Mouse (Mus musculus): ENCODE measurements around the gene Prdm16. TPM values are rescaled to one million over a fixed set of nuclear protein-coding genes. Genes with fewer than 3 reads are reported as not detected.

The Prdm16 gene
- polyA plus RNA-seq, 1 experiment from 2014 or later: 23.2 TPM

GRCm38 (mm10) chr4:154541632-154542276 lies 94.9 kb downstream of the Prdm16 start:
- Histone ChIP-seq H3K27ac (ENCODE audit: low read length) (peak overlapping the region; percentile 69), H3K9ac (ENCODE audit: low read length) (peak overlapping the region; percentile 33; the same call in 1 of the 2 replicates), H3K4me2 (ENCODE audit: low read depth, low read length) (no peak overlapping the region), H3K27me3 (ENCODE audit: control insufficient read depth, insufficient read depth, low read length) (no peaks in the 10 kb centered on the region; the same call in 1 of the 2 replicates), H3K4me1 (ENCODE audit: control insufficient read depth, insufficient read depth, low read length) (peaks cover 32% of the 10 kb centered on the region), H3K9me3 (replicated peaks; ENCODE audit: control insufficient read depth, low read length) (no peaks in the 10 kb centered on the region), H3K36me3 (ENCODE audit: control insufficient read depth, insufficient read depth, low read length) (no peaks in the 10 kb centered on the region), H3K4me3 (replicated peaks; ENCODE audit: low read length) (no peak overlapping the region)
- 52% methylated on average over 9 of the region's 9 CpGs for WGBS
- peak; percentile 67 for ATAC-seq (ENCODE audit: insufficient read depth, low FRiP score)

GRCm38 (mm10) chr4:154540671-154541070 lies 96.0 kb downstream of the Prdm16 start:
- Histone ChIP-seq H3K36me3 (ENCODE audit: control insufficient read depth, insufficient read depth, low read length) (no peaks in the 10 kb centered on the region), H3K9me3 (replicated peaks; ENCODE audit: control insufficient read depth, low read length) (no peaks in the 10 kb centered on the region), H3K27me3 (ENCODE audit: control insufficient read depth, insufficient read depth, low read length) (no peaks in the 10 kb centered on the region; the same call in 1 of the 2 replicates), H3K9ac (ENCODE audit: low read length) (0 out of 2 replicates have a peak overlapping the region, but pooled peaks have one; percentile 31), H3K27ac (ENCODE audit: low read length) (peak overlapping the region; percentile 69), H3K4me1 (ENCODE audit: control insufficient read depth, insufficient read depth, low read length) (peaks cover 32% of the 10 kb centered on the region), H3K4me3 (replicated peaks; ENCODE audit: low read length) (no peak overlapping the region), H3K4me2 (ENCODE audit: low read depth, low read length) (no peak overlapping the region)
- WGBS: 56% methylated on average over 10 of the region's 10 CpGs
- ATAC-seq (ENCODE audit: insufficient read depth, low FRiP score): no peak

GRCm38 (mm10) chr4:154539703-154540102 lies 97.0 kb downstream of the Prdm16 start:
- WGBS: 41% methylated on average over 12 of the region's 12 CpGs
- Histone ChIP-seq H3K4me3 (replicated peaks; ENCODE audit: low read length) (no peak overlapping the region), H3K4me1 (ENCODE audit: control insufficient read depth, insufficient read depth, low read length) (peaks cover 32% of the 10 kb centered on the region), H3K27me3 (ENCODE audit: control insufficient read depth, insufficient read depth, low read length) (no peaks in the 10 kb centered on the region; the same call in 1 of the 2 replicates), H3K36me3 (ENCODE audit: control insufficient read depth, insufficient read depth, low read length) (no peaks in the 10 kb centered on the region), H3K4me2 (ENCODE audit: low read depth, low read length) (no peak overlapping the region), H3K9ac (ENCODE audit: low read length) (no peak overlapping the region), H3K27ac (ENCODE audit: low read length) (peak overlapping the region; percentile 26; the same call in 1 of the 2 replicates), H3K9me3 (replicated peaks; ENCODE audit: control insufficient read depth, low read length) (no peaks in the 10 kb centered on the region)
- no peak for ATAC-seq (ENCODE audit: insufficient read depth, low FRiP score)

GRCm38 (mm10) chr4:154538727-154539126 lies 97.9 kb downstream of the Prdm16 start:
- no peak overlapping the region for H3K27ac ChIP-seq (ENCODE audit: low read length)
- no peak overlapping the region for H3K4me3 ChIP-seq (replicated peaks; ENCODE audit: low read length)
- H3K4me2 ChIP-seq (ENCODE audit: low read depth, low read length): no peak overlapping the region
- ATAC-seq (ENCODE audit: insufficient read depth, low FRiP score): no peak
- WGBS: 76% methylated on average over 4 of the region's 4 CpGs
- H3K9me3 ChIP-seq (replicated peaks; ENCODE audit: control insufficient read depth, low read length): no peaks in the 10 kb centered on the region
- H3K27me3 ChIP-seq (ENCODE audit: control insufficient read depth, insufficient read depth, low read length): no peaks in the 10 kb centered on the region
- H3K9ac ChIP-seq (ENCODE audit: low read length): no peak overlapping the region
- no peaks in the 10 kb centered on the region for H3K36me3 ChIP-seq (ENCODE audit: control insufficient read depth, insufficient read depth, low read length)
- H3K4me1 ChIP-seq (ENCODE audit: control insufficient read depth, insufficient read depth, low read length): peaks cover 29% of the 10 kb centered on the region

GRCm38 (mm10) chr4:154536110-154536509 lies 100.6 kb downstream of the Prdm16 start:
- H3K27me3 ChIP-seq (ENCODE audit: control insufficient read depth, insufficient read depth, low read length): no peaks in the 10 kb centered on the region
- 64% methylated on average over 5 of the region's 5 CpGs for WGBS

GRCm38 (mm10) chr4:154531368-154531767 lies 105.3 kb downstream of the Prdm16 start:
- H3K27me3 ChIP-seq (ENCODE audit: control insufficient read depth, insufficient read depth, low read length): no peaks in the 10 kb centered on the region
- ATAC-seq (ENCODE audit: insufficient read depth, low FRiP score): no peak
- H3K4me1 ChIP-seq (ENCODE audit: control insufficient read depth, insufficient read depth, low read length): peaks cover 13% of the 10 kb centered on the region; the same call in 1 of the 2 replicates
- H3K4me2 ChIP-seq (ENCODE audit: low read depth, low read length): no peak overlapping the region
- WGBS: 45% methylated on average over 4 of the region's 4 CpGs
- H3K4me3 ChIP-seq (replicated peaks; ENCODE audit: low read length): no peak overlapping the region
- H3K27ac ChIP-seq (ENCODE audit: low read length): no peak overlapping the region
- no peaks in the 10 kb centered on the region for H3K9me3 ChIP-seq (replicated peaks; ENCODE audit: control insufficient read depth, low read length)
- no peak overlapping the region for H3K9ac ChIP-seq (ENCODE audit: low read length)
- no peaks in the 10 kb centered on the region for H3K36me3 ChIP-seq (ENCODE audit: control insufficient read depth, insufficient read depth, low read length)

More at GRCm38 (mm10) chr4:154536110-154536509, 100.6 kb downstream of the Prdm16 start:
- Histone ChIP-seq H3K9ac (ENCODE audit: low read length) (no peak overlapping the region), H3K4me2 (ENCODE audit: low read depth, low read length) (no peak overlapping the region), H3K27ac (ENCODE audit: low read length) (no peak overlapping the region), H3K9me3 (replicated peaks; ENCODE audit: control insufficient read depth, low read length) (no peaks in the 10 kb centered on the region), H3K36me3 (ENCODE audit: control insufficient read depth, insufficient read depth, low read length) (no peaks in the 10 kb centered on the region), H3K4me3 (replicated peaks; ENCODE audit: low read length) (no peak overlapping the region), H3K4me1 (ENCODE audit: control insufficient read depth, insufficient read depth, low read length) (peaks cover 15% of the 10 kb centered on the region)
- ATAC-seq (ENCODE audit: insufficient read depth, low FRiP score): no peak

GRCm38 (mm10) chr4:154530336-154530735 lies 106.3 kb downstream of the Prdm16 start:
- no peak overlapping the region for H3K4me3 ChIP-seq (replicated peaks; ENCODE audit: low read length)
- H3K4me1 ChIP-seq (ENCODE audit: control insufficient read depth, insufficient read depth, low read length): peaks cover 13% of the 10 kb centered on the region; the same call in 1 of the 2 replicates
- WGBS: 70% methylated on average over 7 of the region's 7 CpGs
- no peaks in the 10 kb centered on the region for H3K27me3 ChIP-seq (ENCODE audit: control insufficient read depth, insufficient read depth, low read length)
- H3K9me3 ChIP-seq (replicated peaks; ENCODE audit: control insufficient read depth, low read length): no peaks in the 10 kb centered on the region
- H3K36me3 ChIP-seq (ENCODE audit: control insufficient read depth, insufficient read depth, low read length): no peaks in the 10 kb centered on the region
- H3K4me2 ChIP-seq (ENCODE audit: low read depth, low read length): no peak overlapping the region
- no peak for ATAC-seq (ENCODE audit: insufficient read depth, low FRiP score)
- no peak overlapping the region for H3K27ac ChIP-seq (ENCODE audit: low read length)
- H3K9ac ChIP-seq (ENCODE audit: low read length): no peak overlapping the region

- no peak overlapping the region for H3K4me2 ChIP-seq (ENCODE audit: low read depth, low read length)
- peaks cover 12% of the 10 kb centered on the region; the same call in 1 of the 2 replicates for H3K4me1 ChIP-seq (ENCODE audit: control insufficient read depth, insufficient read depth, low read length)
- H3K27ac ChIP-seq (ENCODE audit: low read length): peak overlapping the region; percentile 75
- H3K27me3 ChIP-seq (ENCODE audit: control insufficient read depth, insufficient read depth, low read length): no peaks in the 10 kb centered on the region
- WGBS: 58% methylated on average over 9 of the region's 9 CpGs
- no peak overlapping the region for H3K4me3 ChIP-seq (replicated peaks; ENCODE audit: low read length)
- no peak for ATAC-seq (ENCODE audit: insufficient read depth, low FRiP score)
- no peak overlapping the region; the same call in 1 of the 2 replicates for H3K9ac ChIP-seq (ENCODE audit: low read length)
- no peaks in the 10 kb centered on the region for H3K9me3 ChIP-seq (replicated peaks; ENCODE audit: control insufficient read depth, low read length)
- no peaks in the 10 kb centered on the region for H3K36me3 ChIP-seq (ENCODE audit: control insufficient read depth, insufficient read depth, low read length)
These were observed 109.2 kb downstream of the Prdm16 start for GRCm38 (mm10) chr4:154527506-154527905.

- H3K4me3 ChIP-seq (replicated peaks; ENCODE audit: low read length): no peak overlapping the region
These were observed 110.3 kb downstream of the Prdm16 start for GRCm38 (mm10) chr4:154526351-154526786.

More at GRCm38 (mm10) chr4:154526351-154526786, 110.3 kb downstream of the Prdm16 start:
- H3K9ac ChIP-seq (ENCODE audit: low read length): no peak overlapping the region
- H3K4me2 ChIP-seq (ENCODE audit: low read depth, low read length): no peak overlapping the region
- H3K27ac ChIP-seq (ENCODE audit: low read length): peak overlapping the region; percentile 75
- peak; percentile 82; the same call in 1 of the 2 replicates for ATAC-seq (ENCODE audit: insufficient read depth, low FRiP score)
- no peaks in the 10 kb centered on the region for H3K27me3 ChIP-seq (ENCODE audit: control insufficient read depth, insufficient read depth, low read length)
- H3K36me3 ChIP-seq (ENCODE audit: control insufficient read depth, insufficient read depth, low read length): no peaks in the 10 kb centered on the region
- H3K9me3 ChIP-seq (replicated peaks; ENCODE audit: control insufficient read depth, low read length): no peaks in the 10 kb centered on the region
- WGBS: 58% methylated on average over 6 of the region's 6 CpGs
- peaks cover 8% of the 10 kb centered on the region; the same call in 1 of the 2 replicates for H3K4me1 ChIP-seq (ENCODE audit: control insufficient read depth, insufficient read depth, low read length)
